Mouse (Mus musculus) cerebellum, adult 2 months (tissue): ENCODE measurements around the gene Ccdc42.
A peak's percentile ranks its signal among the peaks of the same experiment; 100 is the strongest.

Experiments
- CTCF ChIP-seq: fragments of 200-500 bp; IDR thresholded peaks from 2 replicates; pipeline ENCODE4 v1.5.1; 2011; ENCODE audit warnings: low read depth, mild to moderate bottlenecking, control low read depth, low read length, moderate library complexity, borderline replicate concordance; ENCODE audit not compliant: insufficient read depth
- POLR2A ChIP-seq: fragments of 200-500 bp; IDR thresholded peaks from 2 replicates; pipeline ENCODE4 v1.6.1; 2011; ENCODE audit warnings: low read length, control low read depth, borderline replicate concordance; ENCODE audit not compliant: insufficient read depth

DNA sequence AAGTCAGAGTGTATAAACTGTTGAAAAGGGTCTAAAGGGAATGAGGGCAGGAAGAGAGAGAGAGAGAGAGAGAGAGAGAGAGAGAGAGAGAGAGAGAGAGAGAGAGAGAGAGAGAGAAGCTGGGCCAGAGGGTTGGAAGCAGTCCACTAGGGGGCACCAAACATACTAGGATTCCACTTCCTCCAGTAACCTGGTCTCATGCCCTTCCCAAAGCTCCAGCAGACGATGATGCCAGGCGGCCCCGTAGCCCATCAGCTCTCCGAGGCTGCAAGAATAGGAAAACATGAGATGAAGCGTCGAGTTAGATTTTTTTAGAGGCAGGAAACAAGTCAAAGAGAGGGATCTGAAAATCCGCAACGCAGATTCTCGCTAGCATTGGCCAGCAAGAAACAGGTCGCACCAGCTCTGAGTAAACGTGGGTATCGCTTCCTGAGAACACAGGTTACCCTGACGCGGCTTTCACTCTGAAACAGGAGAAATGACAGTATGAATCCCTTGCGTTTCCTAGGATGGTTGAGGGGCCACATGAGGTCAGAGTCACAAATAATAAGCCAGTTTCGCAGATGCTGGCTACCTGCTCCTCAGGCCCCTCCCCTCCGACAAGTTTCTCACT lies 20.3 kb upstream of the Ccdc42 start:
- TF ChIP-seq POLR2A: no peak
- TF ChIP-seq CTCF: peak; percentile 78
